Comparison of ENCODE assay signal across 8 mouse cellular contexts in the genomic region with DNA sequence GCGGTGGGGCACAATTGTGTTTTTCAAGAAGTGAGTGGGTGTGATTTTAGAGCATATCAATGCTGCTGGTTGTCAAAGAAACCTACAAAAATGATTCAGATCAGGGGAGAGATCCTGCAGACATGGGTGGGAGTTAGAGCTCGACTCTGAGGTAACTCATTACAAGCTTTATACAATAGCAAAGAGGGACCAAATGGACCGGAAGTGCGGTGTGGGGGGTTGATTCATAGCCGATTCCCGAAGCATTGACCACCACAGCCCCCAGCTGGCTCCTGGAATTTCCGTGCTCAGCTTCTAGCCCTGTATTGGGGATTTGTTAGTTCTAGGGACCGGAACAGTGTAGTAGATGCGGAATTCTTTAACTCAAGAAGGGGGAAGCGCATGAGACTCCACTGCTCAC. TPM values are rescaled to one million over a fixed set of nuclear protein-coding genes. Genes with fewer than 3 reads are reported as not detected.
DNase-seq lines count a peak whose midpoint lies in the region; ATAC-seq and TF ChIP-seq lines count a peak whose summit lies in the region.

No protein-coding gene starts in this region.

- no peak for TF ChIP-seq EP300 in liver, postnatal 0 days (IDR thresholded peaks at IDR 0.05; ENCODE audit: low read depth)

- 67% methylated on average over 10 of the region's 10 CpGs for WGBS in kidney, embryonic 16.5 days
- WGBS in forebrain, embryonic 16.5 days = 52% methylated on average over 10 of the region's 10 CpGs
- WGBS in liver, postnatal 0 days (ENCODE audit: insufficient replicate concordance) = 71% methylated on average over 10 of the region's 10 CpGs

- H3K9ac ChIP-seq in kidney, embryonic 16.5 days (replicated peaks; ENCODE audit: low read length) = peak overlapping the region; percentile 50
- peak overlapping the region; percentile 46; the same call in 1 of the 2 replicates for H3K9ac ChIP-seq in forebrain, embryonic 16.5 days (replicated peaks; ENCODE audit: low read depth, low read length)
- H3K9ac ChIP-seq in liver, postnatal 0 days (replicated peaks) = no peak overlapping the region

- H3K36me3 ChIP-seq in kidney, embryonic 16.5 days (ENCODE audit: insufficient read depth, low read length) = peaks cover 12% of the 10 kb centered on the region
- H3K36me3 ChIP-seq in forebrain, embryonic 16.5 days (ENCODE audit: control insufficient read depth, insufficient read depth) = peaks cover 3% of the 10 kb centered on the region; the same call in 1 of the 2 replicates
- H3K36me3 ChIP-seq in liver, postnatal 0 days (replicated peaks; ENCODE audit: insufficient read depth, low read length) = peaks cover 17% of the 10 kb centered on the region

- no peak for DNase-seq in kidney, adult 9 months
- DNase-seq in brain, adult 2 months (ENCODE audit: low read depth, low spot score) = peak; percentile 18
- no peak for DNase-seq in liver, postnatal 0 days
- no peak for DNase-seq in ovary, postnatal 36 days (ENCODE audit: low spot score)
- no peak for DNase-seq in embryo, embryonic 11 days
- DNase-seq in spleen, postnatal 10 days (ENCODE audit: low spot score in 2 of 2) = no peak

- no peaks in the 10 kb centered on the region for H3K9me3 ChIP-seq in kidney, embryonic 16.5 days (ENCODE audit: low read length)
- H3K9me3 ChIP-seq in forebrain, embryonic 16.5 days (ENCODE audit: control insufficient read depth, low read length) = no peaks in the 10 kb centered on the region
- H3K9me3 ChIP-seq in liver, postnatal 0 days (ENCODE audit: low read length) = no peaks in the 10 kb centered on the region

- no peak for ATAC-seq in kidney, embryonic 16.5 days (ENCODE audit: low FRiP score, low TSS enrichment)
- ATAC-seq in forebrain, embryonic 16.5 days = no peak
- ATAC-seq in liver, postnatal 0 days = no peak

- peak overlapping the region; percentile 53 for H3K4me2 ChIP-seq in kidney, embryonic 16.5 days (replicated peaks; ENCODE audit: low read depth, low read length)
- H3K4me2 ChIP-seq in forebrain, embryonic 16.5 days (ENCODE audit: low read length) = peak overlapping the region; percentile 76
- peak overlapping the region; percentile 56; the same call in 1 of the 2 replicates for H3K4me2 ChIP-seq in liver, postnatal 0 days (ENCODE audit: low read depth, low read length)

- no peak for TF ChIP-seq CTCF in liver, postnatal 0 days (IDR thresholded peaks at IDR 0.05; ENCODE audit: low read depth)

- H3K4me3 ChIP-seq in kidney, embryonic 16.5 days (ENCODE audit: low read length) = peak overlapping the region; percentile 98
- peak overlapping the region; percentile 97; the same call in 1 of the 2 replicates for H3K4me3 ChIP-seq in forebrain, embryonic 16.5 days (replicated peaks; ENCODE audit: low read length)
- no peak overlapping the region for H3K4me3 ChIP-seq in liver, postnatal 0 days (ENCODE audit: low read depth, low read length)

- H3K27ac ChIP-seq in kidney, embryonic 16.5 days (ENCODE audit: low read length) = peak overlapping the region; percentile 94
- H3K27ac ChIP-seq in forebrain, embryonic 16.5 days (ENCODE audit: low read length) = peak overlapping the region; percentile 86; the same call in 1 of the 2 replicates
- H3K27ac ChIP-seq in liver, postnatal 0 days (ENCODE audit: low read depth) = peak overlapping the region; percentile 50; the same call in 1 of the 2 replicates

- H3K27me3 ChIP-seq in kidney, embryonic 16.5 days (ENCODE audit: insufficient read depth, low read length) = no peaks in the 10 kb centered on the region
- H3K27me3 ChIP-seq in forebrain, embryonic 16.5 days (replicated peaks; ENCODE audit: control insufficient read depth, insufficient read depth, low read length) = no peaks in the 10 kb centered on the region
- H3K27me3 ChIP-seq in liver, postnatal 0 days (ENCODE audit: insufficient read depth, low read length) = no peaks in the 10 kb centered on the region

- H3K4me1 ChIP-seq in kidney, embryonic 16.5 days (ENCODE audit: insufficient read depth, low read length) = peaks cover 42% of the 10 kb centered on the region
- peaks cover 39% of the 10 kb centered on the region for H3K4me1 ChIP-seq in forebrain, embryonic 16.5 days (replicated peaks; ENCODE audit: control insufficient read depth, insufficient read depth, low read length)
- peaks cover 29% of the 10 kb centered on the region for H3K4me1 ChIP-seq in liver, postnatal 0 days (ENCODE audit: insufficient read depth)

RNA-seq across cellular contexts. Expression of a gene that starts 0.8 kb away (rescaled TPM):
- 216 and 220 TPM in 2 replicates for polyA plus RNA-seq in kidney, embryonic 16.5 days (2015; fragmentation: Nextera tagmentation; extraction: Ambion mirVana)
- polyA plus RNA-seq in forebrain, embryonic 16.5 days (2015; fragmentation: Nextera tagmentation; extraction: Ambion mirVana) = 279 and 306 TPM in 2 replicates
- polyA plus RNA-seq in liver, postnatal 0 days (2015; fragmentation: Nextera tagmentation; extraction: Ambion mirVana) = 127 and 148 TPM in 2 replicates

RNA-seq across cellular contexts. Expression of a gene that starts 2.7 kb away (rescaled TPM):
- polyA plus RNA-seq in kidney, embryonic 16.5 days (2015; fragmentation: Nextera tagmentation; extraction: Ambion mirVana) = 7.8 and 9.2 TPM in 2 replicates
- 27.0 and 27.1 TPM in 2 replicates for polyA plus RNA-seq in forebrain, embryonic 16.5 days (2015; fragmentation: Nextera tagmentation; extraction: Ambion mirVana)
- 1.6 and 1.7 TPM in 2 replicates for polyA plus RNA-seq in liver, postnatal 0 days (2015; fragmentation: Nextera tagmentation; extraction: Ambion mirVana)

RNA-seq across cellular contexts. Expression of a gene that starts 33.9 kb away (rescaled TPM):
- 95.5 and 99.8 TPM in 2 replicates for polyA plus RNA-seq in kidney, embryonic 16.5 days (2015; fragmentation: Nextera tagmentation; extraction: Ambion mirVana)
- 119 TPM in 2 replicates for polyA plus RNA-seq in forebrain, embryonic 16.5 days (2015; fragmentation: Nextera tagmentation; extraction: Ambion mirVana)
- 30.7 and 33.3 TPM in 2 replicates for polyA plus RNA-seq in liver, postnatal 0 days (2015; fragmentation: Nextera tagmentation; extraction: Ambion mirVana)
